Mouse (Mus musculus) adrenal gland, adult 2 months (tissue): ENCODE data around the gene Ankrd23. TPM values are rescaled to one million over a fixed set of nuclear protein-coding genes. Genes with fewer than 3 reads are reported as not detected.

Experiments used
- DNase-seq: peaks from one replicate; pipeline ENCODE4 v3.0.0; 2021
- polyA plus RNA-seq: library from polyadenylated mRNA; depleted of rRNA; stranded (reverse); fragments of >200 nt; gene quantifications from 2 replicates; pipeline ENCODE4 v1.2.3, GENCODE M21; 2012
- total RNA-seq, 2 experiments: library from RNA; stranded (reverse); gene quantifications; 2 replicates each; pipeline ENCODE4 v1.2.3; 2021

The Ankrd23 gene
- total and polyA plus RNA-seq, 3 experiments, result 6.9 to 19.9 (median 11.2) TPM

GRCm38 (mm10) chr1:36545845-36546600 is 9.3 kb upstream of the Ankrd23 start:
- DNase-seq, result peak; percentile 43

GRCm38 (mm10) chr1:36545382-36545781 is 8.7 kb upstream of the Ankrd23 start:
- no peak for DNase-seq

- DNase-seq, result no peak
Measured at GRCm38 (mm10) chr1:36542925-36543324, 6.2 kb upstream of the Ankrd23 start.

GRCm38 (mm10) chr1:36541844-36542243 is 5.2 kb upstream of the Ankrd23 start:
- DNase-seq, result peak; percentile 28

- no peak for DNase-seq
Measured at GRCm38 (mm10) chr1:36540807-36541206, 4.1 kb upstream of the Ankrd23 start.

- DNase-seq, result peak; percentile 9
Measured at GRCm38 (mm10) chr1:36540132-36540531, 3.4 kb upstream of the Ankrd23 start.

- peak; percentile 96 for DNase-seq
Measured at GRCm38 (mm10) chr1:36539186-36539585, 2.5 kb upstream of the Ankrd23 start, which contains the start of gene Gm42417. Gm42417 (minus strand) TSS chr1:36539429.

GRCm38 (mm10) chr1:36538727-36539126 is 2.0 kb upstream of the Ankrd23 start:
- no peak for DNase-seq

GRCm38 (mm10) chr1:36536397-36536728 is 320 bp downstream of the Ankrd23 start:
- DNase-seq, result no peak

GRCm38 (mm10) chr1:36535477-36536396 is 946 bp downstream of the Ankrd23 start:
- DNase-seq, result peak; percentile 68

- DNase-seq, result peak; percentile 10
Measured at GRCm38 (mm10) chr1:36534595-36535058, 2.1 kb downstream of the Ankrd23 start.

GRCm38 (mm10) chr1:36533546-36533945 is 3.1 kb downstream of the Ankrd23 start:
- no peak for DNase-seq

GRCm38 (mm10) chr1:36531461-36531860 is 5.2 kb downstream of the Ankrd23 start:
- DNase-seq, result no peak

GRCm38 (mm10) chr1:36530962-36531361 is 5.7 kb downstream of the Ankrd23 start:
- DNase-seq, result no peak

GRCm38 (mm10) chr1:36530485-36530884 is 6.2 kb downstream of the Ankrd23 start:
- DNase-seq, result no peak

- DNase-seq, result no peak
Measured at GRCm38 (mm10) chr1:36529875-36530274, 6.8 kb downstream of the Ankrd23 start.

- DNase-seq, result no peak
Measured at GRCm38 (mm10) chr1:36529274-36529673, 7.4 kb downstream of the Ankrd23 start.

- no peak for DNase-seq
Measured at GRCm38 (mm10) chr1:36528351-36528750, 8.3 kb downstream of the Ankrd23 start.

- no peak for DNase-seq
Measured at GRCm38 (mm10) chr1:36526903-36527302, 9.8 kb downstream of the Ankrd23 start.

GRCm38 (mm10) chr1:36525774-36526173 is 10.9 kb downstream of the Ankrd23 start:
- DNase-seq, result no peak

GRCm38 (mm10) chr1:36524058-36524457 is 12.6 kb downstream of the Ankrd23 start:
- no peak for DNase-seq

GRCm38 (mm10) chr1:36523332-36524013 is 13.2 kb downstream of the Ankrd23 start:
- no peak for DNase-seq
